Mouse (Mus musculus) stomach, postnatal 0 days (tissue): Measurements from ENCODE around the gene Hoxb7. TPM values are rescaled to one million over a fixed set of nuclear protein-coding genes. Genes with fewer than 3 reads are reported as not detected.
A peak's percentile ranks its signal among the peaks of the same experiment; 100 is the strongest.

ENCODE experiments used
- ATAC-seq: fragments of 200-750 bp; cut with Nextera tagmentation; 2 replicates; pipeline ENCODE4 v1.8.0; 2017; ENCODE audit not compliant: low FRiP score, low TSS enrichment
- DNase-seq: peaks from one replicate; pipeline ENCODE4 v3.0.0-alpha.2; 2016; ENCODE audit warnings: low spot score
- H3K27ac ChIP-seq: fragments of 300-500 bp; sonication (generic); replicated peaks from 2 replicates; pipeline ENCODE4 v1.5.1; 2014; ENCODE audit warnings: mild to moderate bottlenecking, control low read depth
- H3K27me3 ChIP-seq: fragments of 300-500 bp; sonication (generic); 2 replicates; pipeline ENCODE4 v1.6.1; 2014; ENCODE audit warnings: low read length; ENCODE audit not compliant: control insufficient read depth, insufficient read depth
- H3K36me3 ChIP-seq: fragments of 300-500 bp; sonication (generic); 2 replicates; pipeline ENCODE4 v1.6.1; 2014; ENCODE audit warnings: low read length, mixed read lengths; ENCODE audit not compliant: control insufficient read depth, insufficient read depth
- H3K4me1 ChIP-seq: fragments of 300-500 bp; sonication (generic); replicated peaks from 2 replicates; pipeline ENCODE4 v1.6.1; 2014; ENCODE audit warnings: antibody characterized with exemption; ENCODE audit not compliant: control insufficient read depth, insufficient read depth
- H3K4me2 ChIP-seq: fragments of 300-500 bp; sonication (generic); replicated peaks from 2 replicates; pipeline ENCODE4 v1.6.1; 2014; ENCODE audit warnings: low read depth, mild to moderate bottlenecking, control low read depth, moderate library complexity
- H3K4me3 ChIP-seq: fragments of 300-500 bp; sonication (generic); 2 replicates; pipeline ENCODE4 v1.5.1; 2014; ENCODE audit warnings: low read depth, low read length, control low read depth
- H3K9ac ChIP-seq: fragments of 300-500 bp; sonication (generic); 2 replicates; pipeline ENCODE4 v1.6.1; 2014; ENCODE audit warnings: mild to moderate bottlenecking, low read length, control low read depth, mixed read lengths
- H3K9me3 ChIP-seq: fragments of 300-500 bp; sonication (generic); 2 replicates; pipeline ENCODE4 v1.6.1; 2016; ENCODE audit warnings: low read length; ENCODE audit not compliant: control insufficient read depth
- CTCF ChIP-seq: IDR thresholded peaks from 2 replicates; pipeline ENCODE4 v1.5.1; 2016; ENCODE audit warnings: antibody characterized with exemption, low read depth, mild to moderate bottlenecking, moderate library complexity
- EP300 ChIP-seq: optimal IDR thresholded peaks from 2 replicates; pipeline ENCODE3; 2016; ENCODE audit warnings: antibody characterized with exemption
- WGBS: fragments of 180-500 bp; shearing (Covaris S2); extraction: QIAGEN DNeasy Blood & Tissue Kit; methylation state at CpG from one replicate; pipeline ENCODE4 v1.1.7; 2014; 5-methylcytosine and 5-hydroxymethylcytosine counted together
- microRNA counts: library from miRNA; unstranded; fragments of <30 nt; microRNA quantifications from one replicate; lab custom pipeline; 2015
- microRNA-seq: library from miRNA; unstranded; fragments of <30 nt; microRNA quantifications from one replicate; pipeline ENCODE4, GENCODE M21; 2016
- polyA plus RNA-seq: library from polyadenylated mRNA; unstranded; fragments of >200 nt; fragmentation: Nextera tagmentation; extraction: Ambion mirVana; gene quantifications from 2 replicates; pipeline ENCODE4 v1.2.1, GENCODE M21; 2015

Gene Hoxb7
- polyA plus RNA-seq, 1 experiment from 2014 or later: 6.0 TPM

- Histone ChIP-seq H3K9ac (peak overlapping the region; percentile 23; the same call in 1 of the 2 replicates), H3K4me2 (0 out of 2 replicates have a peak overlapping the region, but pooled peaks have one; percentile 2), H3K4me3 (no peak overlapping the region), H3K9me3 (no peaks in the 10 kb centered on the region), H3K27ac (peak overlapping the region; percentile 53), H3K27me3 (no peaks in the 10 kb centered on the region), H3K36me3 (no peaks in the 10 kb centered on the region), H3K4me1 (peaks cover 14% of the 10 kb centered on the region)
- no peak for ATAC-seq
- no peak for DNase-seq
- 30% methylated on average over 6 of the region's 6 CpGs for WGBS
- TF ChIP-seq CTCF (no peak), EP300 (no peak)
These were observed 50.6 kb downstream of the Hoxb7 start for GRCm38 (mm10) chr11:96337026-96337425.

GRCm38 (mm10) chr11:96338957-96339855, 52.8 kb downstream of the Hoxb7 start:
- Histone ChIP-seq H3K4me1 (peaks cover 16% of the 10 kb centered on the region), H3K4me2 (peak overlapping the region; percentile 71), H3K9ac (0 out of 2 replicates have a peak overlapping the region, but pooled peaks have one; percentile 18), H3K9me3 (no peaks in the 10 kb centered on the region), H3K36me3 (no peaks in the 10 kb centered on the region), H3K4me3 (0 out of 2 replicates have a peak overlapping the region, but pooled peaks have one; percentile 4), H3K27ac (peak overlapping the region; percentile 94), H3K27me3 (0 out of 2 replicates have a peak, but pooled peaks cover 2% of the 10 kb centered on the region)
- DNase-seq (no peak), ATAC-seq (no peak)
- TF ChIP-seq CTCF: no peak
- no peak for TF ChIP-seq EP300
- 34% methylated on average over 7 of the region's 7 CpGs for WGBS

MicroRNAs within 50 kb of the gene (microRNA counts, 519-probe panel; counts per million panel counts)
- microRNA mmu-miR-10a (lab: Ali Mortazavi, UCI) (5,853 counts per million, percentile 76 among the panel's probes with 10 or more counts), microRNA mmu-miR-196a (lab: Ali Mortazavi, UCI) (not detected)

Small RNA genes within 50 kb of the gene (microRNA-seq; reads per million reads assigned to microRNA genes)
- gene Mir10a (27,500 reads per million, percentile 97 among the genes with 10 or more reads in this experiment), gene Mir196a-1 (not detected)

Other genes starting within 250 kb of the Hoxb7 start
- gene Ube2z, start 221.2 kb upstream of the Hoxb7 start, polyA plus RNA-seq: 26.4 and 28.7 TPM in 2 replicates
- gene Atp5g1, start 211.0 kb upstream of the Hoxb7 start, polyA plus RNA-seq: 1,003 and 1,182 TPM in 2 replicates
- not detected in 2 replicates for gene Calcoco2, start 174.7 kb upstream of the Hoxb7 start, polyA plus RNA-seq
- 0.12 and 0.13 TPM in 2 replicates for gene Ttll6, start 152.8 kb upstream of the Hoxb7 start, polyA plus RNA-seq
- not detected in 2 replicates for gene Hoxb13, start 92.3 kb upstream of the Hoxb7 start, polyA plus RNA-seq
- 0.05 and 0.06 TPM in 2 replicates for gene Hoxb9, start 15.2 kb upstream of the Hoxb7 start, polyA plus RNA-seq
- 0.42 and 0.83 TPM in 2 replicates for gene Hoxb8, start 4.7 kb upstream of the Hoxb7 start, polyA plus RNA-seq
- gene Hoxb6, start 5.9 kb downstream of the Hoxb7 start, polyA plus RNA-seq: 6.9 and 7.9 TPM in 2 replicates
- gene Hoxb5, start 16.7 kb downstream of the Hoxb7 start, polyA plus RNA-seq: 7.5 and 8.2 TPM in 2 replicates
- 1.2 and 1.6 TPM in 2 replicates for gene Hoxb4, start 31.6 kb downstream of the Hoxb7 start, polyA plus RNA-seq
- 0.94 and 0.97 TPM in 2 replicates for gene Hoxb3, start 36.7 kb downstream of the Hoxb7 start, polyA plus RNA-seq
- 12.2 and 13.4 TPM in 2 replicates for gene Hoxb2, start 63.9 kb downstream of the Hoxb7 start, polyA plus RNA-seq
- gene Hoxb1, start 79.1 kb downstream of the Hoxb7 start, polyA plus RNA-seq: 0.06 TPM in 1 of 2 replicates, not detected in the other
- 0.45 and 0.56 TPM in 2 replicates for gene Skap1, start 178.0 kb downstream of the Hoxb7 start, polyA plus RNA-seq